Mouse (Mus musculus): ENCODE data around the gene Actr1b. TPM values are rescaled to one million over a fixed set of nuclear protein-coding genes. Genes with fewer than 3 reads are reported as not detected.
"Not testable (repeated sequence)": the region's sequence is repeated elsewhere in the genome, so short reads cannot be mapped to it uniquely, and the experiment has no call there.

The Actr1b gene
- polyA plus RNA-seq, 1 experiment = 80.7 TPM

DNA sequence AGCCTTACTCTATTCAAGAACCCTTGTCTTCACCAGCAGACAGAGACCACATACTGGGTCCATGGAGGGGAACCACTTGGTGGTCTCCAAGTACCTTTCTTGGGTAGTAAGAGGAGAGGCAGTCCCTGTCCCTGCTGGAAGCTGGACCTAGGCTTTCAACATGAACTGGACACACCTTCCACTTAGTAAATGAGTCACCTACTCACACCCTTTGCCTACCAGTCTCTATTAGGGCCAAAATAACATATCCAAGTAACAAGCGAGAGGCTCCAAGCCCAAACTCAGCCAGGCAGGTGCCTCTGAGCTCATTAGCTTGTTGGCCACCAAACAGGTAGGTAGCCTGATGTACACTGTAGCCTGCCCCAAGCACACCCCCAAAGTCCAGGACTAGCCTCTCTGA is 5.6 kb downstream of the Actr1b start:
- DNase-seq (ENCODE audit: low read depth, low spot score) = no peak
- 29% methylated on average over 1 of the region's 1 CpGs for WGBS

DNA sequence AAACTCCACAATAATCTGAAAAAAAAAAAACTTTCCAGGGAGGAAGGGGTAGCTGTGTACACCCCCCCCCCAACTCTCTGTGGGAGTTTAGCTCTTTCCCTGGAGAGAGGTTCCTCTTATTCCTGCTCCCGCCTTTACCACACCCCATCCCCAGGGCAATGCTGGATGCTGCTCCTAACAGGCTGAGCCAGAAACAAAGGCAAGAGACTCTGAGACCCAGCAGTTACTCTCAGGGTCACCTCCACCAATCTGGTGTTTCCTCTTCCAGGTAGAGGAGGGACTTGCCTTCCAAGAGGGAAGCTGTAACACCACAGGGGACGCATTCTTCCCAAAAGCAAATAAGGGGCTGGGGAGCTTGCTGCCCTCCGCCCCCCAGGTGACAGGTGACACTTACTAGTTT is 6.4 kb downstream of the Actr1b start:
- WGBS = 65% methylated on average over 3 of the region's 3 CpGs
- DNase-seq (ENCODE audit: low read depth, low spot score) = no peak

DNA sequence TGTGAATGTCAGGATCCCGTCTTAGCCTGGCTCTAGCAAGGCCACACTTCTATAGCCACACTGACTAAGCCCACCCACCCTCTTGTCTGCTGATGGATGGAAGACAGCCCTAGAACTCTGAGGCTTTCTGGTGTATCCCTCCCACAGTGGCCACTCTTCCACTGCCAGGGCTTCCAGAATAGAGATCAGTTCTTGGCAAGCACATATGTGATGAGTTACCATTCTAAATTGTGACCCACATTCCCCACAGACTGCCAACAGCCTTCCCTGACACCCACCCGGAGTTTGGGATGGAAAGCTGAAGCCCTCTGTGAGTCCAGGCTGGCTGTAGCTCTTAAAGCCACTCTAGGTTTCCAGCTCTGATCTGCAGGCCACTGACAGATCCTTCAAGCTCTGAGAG is 7.1 kb downstream of the Actr1b start:
- DNase-seq (ENCODE audit: low read depth, low spot score) = no peak
- 84% methylated on average over 2 of the region's 2 CpGs for WGBS

DNA sequence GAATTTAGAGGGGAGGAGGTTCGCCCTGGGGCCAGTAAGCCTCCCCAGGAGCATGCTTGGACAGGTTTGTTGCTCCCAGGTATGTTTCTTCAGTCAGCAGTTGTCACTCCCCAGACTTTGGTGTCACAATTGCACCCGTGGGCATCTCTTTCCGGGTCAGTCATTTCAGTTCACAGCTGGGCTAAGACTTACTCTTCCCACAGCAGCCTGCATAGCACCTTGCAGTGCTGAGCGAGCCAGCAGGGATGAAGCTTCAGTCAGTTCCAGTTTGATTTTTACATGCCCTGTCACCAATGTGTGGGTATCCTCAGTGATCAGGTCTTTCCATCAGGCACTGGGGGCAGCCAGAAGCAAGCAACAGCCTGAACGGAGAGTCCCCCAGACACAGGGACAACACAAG is 17.2 kb downstream of the Actr1b start:
- 75% methylated on average over 5 of the region's 5 CpGs for WGBS
- DNase-seq (ENCODE audit: low read depth, low spot score) = no peak

DNA sequence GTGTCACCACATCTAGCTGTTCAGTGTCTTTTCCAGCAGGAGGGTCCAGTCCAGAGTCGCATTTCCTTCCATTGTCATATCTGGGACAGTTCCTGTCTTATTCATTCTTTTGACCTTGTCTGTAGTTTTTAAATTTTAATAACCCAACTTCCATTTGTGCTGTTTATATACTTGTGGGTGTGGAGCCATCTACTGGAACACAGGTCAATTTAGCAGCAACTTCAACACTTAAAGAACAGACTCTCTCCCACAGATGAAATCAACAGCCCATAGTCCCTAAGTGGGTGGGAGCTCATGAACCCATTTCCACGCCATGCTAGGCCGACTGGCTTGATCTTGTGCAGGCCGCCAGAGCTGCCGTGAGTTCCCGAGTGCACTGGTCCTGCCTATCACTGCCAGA is 17.8 kb downstream of the Actr1b start:
- DNase-seq (ENCODE audit: low read depth, low spot score) = no peak
- 49% methylated on average over 6 of the region's 6 CpGs for WGBS

DNA sequence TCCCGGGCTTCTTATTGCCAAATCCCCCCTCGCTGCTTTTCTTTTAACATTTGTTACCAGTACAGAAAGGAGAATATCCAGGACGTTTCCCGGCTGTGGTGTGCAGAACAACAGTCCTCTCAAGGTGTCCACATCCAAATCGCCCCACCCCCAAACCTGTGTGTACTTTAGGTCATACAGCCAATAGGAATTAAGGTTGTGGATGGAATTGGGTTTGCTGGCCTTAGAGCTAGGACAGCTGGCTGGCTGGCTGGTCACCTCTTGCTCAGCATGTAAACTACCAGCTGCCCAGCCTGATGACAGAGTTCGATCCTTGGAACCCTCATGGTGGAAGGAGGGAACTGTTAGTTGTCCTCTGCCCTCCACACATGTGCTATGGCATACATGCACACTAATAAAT is 19.4 kb downstream of the Actr1b start:
- peak; percentile 45 for DNase-seq (ENCODE audit: low read depth, low spot score)
- WGBS = 51% methylated on average over 6 of the region's 6 CpGs

DNA sequence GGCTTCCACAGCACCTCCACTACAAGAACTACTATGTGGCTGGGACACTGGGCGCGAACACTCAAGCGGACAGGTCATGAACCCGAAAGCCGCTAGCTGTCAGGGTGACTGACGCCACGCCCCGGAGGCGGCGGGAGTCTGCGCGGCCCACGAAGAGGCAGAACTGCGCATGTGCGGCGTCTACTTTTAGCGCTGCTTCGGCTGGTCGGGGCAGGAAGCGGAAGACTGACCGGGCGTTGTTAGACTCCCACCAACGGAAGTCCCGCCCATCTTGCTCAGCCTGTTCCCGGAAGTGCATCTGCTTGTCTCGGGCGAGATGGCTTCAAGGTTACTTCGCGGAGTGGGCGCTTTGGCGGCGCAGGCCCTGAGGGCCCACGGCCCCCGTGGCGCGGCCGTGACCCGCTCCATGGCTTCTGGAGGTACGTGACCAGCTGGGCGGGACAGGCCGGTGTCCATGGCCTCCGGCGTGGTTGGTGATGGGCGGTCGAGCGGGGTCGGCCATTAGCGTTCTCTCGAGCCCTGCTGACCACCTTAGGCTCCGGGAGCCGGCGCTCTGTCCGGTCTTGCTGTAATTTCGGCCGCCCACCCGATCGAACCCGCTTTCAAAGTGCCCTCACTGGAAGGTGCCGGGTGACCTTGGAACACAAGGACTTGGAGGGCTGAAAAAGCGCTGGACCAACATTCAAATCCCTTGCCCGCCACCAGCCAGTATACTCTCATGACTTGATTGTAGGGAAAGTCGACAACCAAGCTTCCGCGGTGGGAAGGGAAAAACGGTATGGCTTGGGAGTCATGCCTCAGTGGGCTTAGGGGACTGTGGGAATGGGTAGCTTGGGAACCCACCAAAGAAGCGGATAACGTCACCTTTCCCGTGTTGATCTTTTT is 22.7 kb downstream of the Actr1b start, which contains the start of gene Cox5b:
Gene Cox5b, plus strand, starts transcription at position 179 of the 885 bp plus-strand sequence.
- WGBS = under 1% methylated on average over 68 of the region's 68 CpGs
- DNase-seq (ENCODE audit: low read depth, low spot score) = peak; percentile 97

DNA sequence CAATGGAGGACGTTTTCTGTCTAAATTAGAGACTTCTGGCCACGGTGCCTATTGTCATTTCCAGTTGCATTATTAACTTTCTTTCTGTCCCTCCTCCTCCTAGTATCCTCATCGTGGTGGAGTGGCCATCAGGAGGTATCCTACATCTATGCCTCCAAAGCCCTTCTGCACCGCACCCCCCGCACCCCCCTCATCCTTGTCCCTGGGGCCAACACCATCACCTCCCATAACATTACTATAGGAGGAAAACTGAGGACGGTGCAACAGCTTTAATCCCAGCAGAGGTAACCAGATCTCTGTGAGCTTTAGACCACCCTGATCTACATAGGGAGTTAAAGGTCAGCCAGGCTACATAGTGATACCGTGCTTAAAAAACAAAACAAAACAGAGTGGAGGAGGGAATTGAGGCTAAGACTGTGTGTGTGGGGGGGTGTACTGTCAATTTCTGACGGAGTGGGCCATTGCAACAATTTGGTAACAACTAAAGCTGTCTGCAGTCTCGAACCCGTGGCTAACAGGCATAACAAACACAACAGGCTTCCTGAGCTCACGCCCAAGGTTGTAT is 23.5 kb downstream of the Actr1b start:
- no peak for DNase-seq (ENCODE audit: low read depth, low spot score)
- WGBS = 59% methylated on average over 11 of the region's 11 CpGs

DNA sequence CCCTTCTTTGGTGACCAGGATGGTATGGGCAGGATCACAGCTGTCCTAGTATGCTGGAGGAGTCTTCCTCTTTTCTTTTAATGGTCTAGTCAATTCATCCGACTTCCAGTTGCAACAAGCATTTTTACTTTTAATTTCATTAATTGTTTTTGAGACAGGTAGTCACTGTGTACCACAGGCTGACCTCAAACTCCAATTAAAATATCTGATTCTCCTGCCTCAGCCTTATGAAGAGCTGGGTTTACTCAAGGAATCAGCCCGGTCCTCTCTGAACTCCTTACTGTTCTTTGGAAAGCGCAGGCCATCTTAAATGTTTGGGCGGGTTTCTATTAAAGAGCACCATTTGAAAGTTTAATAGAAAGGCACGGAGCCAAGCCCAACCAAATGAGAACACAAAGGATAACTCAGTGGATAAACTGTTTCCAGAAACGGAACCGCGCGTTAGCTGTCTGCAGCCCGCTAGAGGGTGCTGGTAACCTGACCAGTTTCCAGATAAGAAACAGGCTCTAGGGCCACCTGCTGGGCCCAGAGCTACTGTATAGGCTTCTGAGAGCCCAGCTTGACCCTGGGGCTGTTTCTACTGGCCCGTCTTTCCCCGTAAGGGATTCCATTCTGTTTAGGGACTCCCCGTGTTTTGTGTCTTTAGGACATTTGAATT is 30.3 kb downstream of the Actr1b start:
- 5% methylated on average over 13 of the region's 13 CpGs for WGBS
- peak; percentile 57 for DNase-seq (ENCODE audit: low read depth, low spot score)

DNA sequence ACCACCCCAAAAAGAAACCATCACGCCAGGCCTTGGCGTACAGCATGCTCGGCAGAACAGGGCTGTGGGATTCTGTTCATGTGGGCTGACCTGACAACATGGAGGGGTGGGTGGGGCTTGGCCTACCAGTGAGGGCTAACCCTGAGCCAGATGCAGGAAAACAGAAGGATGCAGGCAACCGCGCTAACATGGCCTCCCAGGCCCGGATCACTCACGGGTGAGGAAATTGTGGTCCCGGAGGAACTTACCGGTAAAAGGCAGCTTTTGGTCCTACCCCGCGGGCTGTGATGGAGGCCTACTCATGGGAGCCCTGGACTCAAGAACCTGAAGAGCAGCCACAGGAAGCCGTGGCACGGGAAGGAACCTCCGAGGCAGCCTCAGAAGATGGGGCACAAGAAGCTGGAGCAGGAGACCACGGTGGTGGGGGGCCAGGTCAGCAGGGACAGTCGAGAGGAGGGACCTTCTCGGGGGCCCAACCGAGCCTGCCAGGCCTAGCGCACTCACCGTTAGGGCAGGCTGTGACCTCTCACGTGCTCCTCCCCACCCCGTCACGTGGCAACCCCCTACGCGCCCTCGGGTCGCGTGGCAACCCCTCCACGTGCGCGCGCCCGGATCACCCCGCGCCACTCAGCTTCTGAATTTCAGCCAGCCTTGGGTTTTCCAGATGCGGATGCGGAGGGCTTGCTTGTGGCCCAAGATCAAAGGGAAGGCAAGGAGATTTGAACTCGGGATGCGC is 31.4 kb downstream of the Actr1b start, which contains the start of gene Fam178b:
Gene Fam178b, minus strand, starts transcription at position 564 of the 736 bp plus-strand sequence.
- 95% methylated on average over 39 of the region's 39 CpGs for WGBS
- DNase-seq (ENCODE audit: low read depth, low spot score) = no peak

DNA sequence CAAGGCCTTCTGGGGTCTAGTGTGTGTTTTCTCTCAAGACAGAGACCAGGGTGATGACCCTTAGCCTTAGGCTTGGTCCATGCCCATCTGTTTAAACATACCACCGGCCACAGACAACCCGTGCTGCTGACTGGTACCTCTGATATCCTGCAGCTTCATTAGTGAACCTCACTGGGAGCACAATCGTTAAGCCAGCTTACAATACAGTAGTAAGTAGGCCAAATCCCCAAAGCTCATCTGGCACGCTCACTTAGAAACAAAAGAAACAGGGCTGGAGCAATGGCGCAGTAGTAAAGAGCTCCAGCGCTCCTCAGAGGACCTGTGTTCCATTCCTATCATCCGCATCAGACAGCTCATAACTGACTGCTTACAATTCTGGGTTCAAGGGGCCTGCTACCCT is 33.3 kb downstream of the Actr1b start:
- WGBS = 77% methylated on average over 7 of the region's 7 CpGs
- no peak for DNase-seq (ENCODE audit: low read depth, low spot score)

DNA sequence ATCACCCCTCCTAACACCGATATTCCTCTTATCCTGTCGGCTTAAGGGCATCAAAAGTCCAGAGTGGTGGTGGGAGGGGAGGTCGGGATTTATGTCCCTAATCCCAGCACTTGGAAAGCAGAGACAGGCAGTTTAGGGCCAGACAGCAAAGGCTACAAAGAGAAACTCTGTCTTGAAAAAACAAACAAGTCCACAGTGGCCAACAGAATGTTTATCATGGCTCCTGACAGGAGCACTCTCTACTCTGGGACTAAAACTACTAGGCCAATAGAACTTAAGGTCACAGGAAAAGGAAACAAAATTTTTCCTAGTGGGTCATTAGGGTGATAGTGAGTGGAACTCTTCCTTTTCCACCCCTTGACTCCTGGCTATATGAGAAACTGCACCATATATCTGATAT is 39.3 kb downstream of the Actr1b start:
- WGBS = 34% methylated on average over 3 of the region's 3 CpGs
- no peak for DNase-seq (ENCODE audit: low read depth, low spot score)

DNA sequence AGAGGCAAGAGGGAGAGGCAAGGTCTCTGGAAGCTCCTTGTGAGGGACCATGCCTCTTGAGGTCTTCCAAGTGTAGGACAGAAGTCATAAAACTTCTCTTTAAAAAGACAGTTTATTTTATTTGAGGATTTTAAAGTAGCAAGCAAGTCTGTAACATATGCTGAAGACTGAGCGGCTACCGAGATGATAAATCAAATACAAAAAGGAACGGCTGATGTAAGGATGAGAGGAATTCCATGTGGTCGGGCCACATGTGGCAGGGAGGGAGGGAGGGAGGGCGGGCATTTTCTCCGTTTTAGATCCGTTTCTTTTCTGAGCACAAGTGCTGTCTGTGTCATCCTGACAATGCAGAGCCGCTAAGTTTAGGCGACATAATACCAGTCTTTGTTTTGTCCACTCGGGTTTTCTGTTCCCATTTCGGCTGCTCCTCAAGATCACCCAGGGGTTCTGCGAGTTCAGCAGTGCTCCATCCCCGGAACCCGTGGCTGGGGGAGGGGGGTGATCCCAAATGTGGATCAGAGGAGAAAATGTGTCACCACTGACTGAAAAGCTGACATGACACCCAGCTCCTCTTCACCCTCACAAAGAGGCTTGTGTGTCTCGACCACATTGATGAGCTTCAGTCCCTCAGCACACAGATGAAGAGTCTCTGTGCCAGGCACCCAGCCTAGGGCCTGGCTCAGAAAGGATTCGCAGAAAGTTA is 41.4 kb downstream of the Actr1b start:
- no peak for DNase-seq (ENCODE audit: low read depth, low spot score)
- 53% methylated on average over 16 of the region's 16 CpGs for WGBS

DNA sequence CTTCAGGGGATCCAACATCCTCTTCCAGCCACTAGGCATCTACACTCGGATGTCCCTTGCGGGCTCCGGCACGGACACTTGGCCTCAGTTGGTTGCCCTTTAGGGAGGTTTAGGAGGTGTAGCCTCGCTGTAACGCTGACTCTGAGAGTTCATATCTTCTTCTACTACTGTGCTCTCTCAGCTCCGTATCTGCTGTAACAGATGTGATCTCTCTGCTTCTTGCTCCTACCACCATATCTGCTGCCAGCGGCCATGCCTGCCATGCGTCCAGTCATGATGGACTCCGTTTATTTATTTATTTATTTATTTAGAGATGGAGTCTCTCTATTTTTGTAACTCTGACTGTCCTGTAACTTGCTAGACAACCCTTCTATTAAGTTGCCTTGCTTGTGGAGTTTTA is 43.0 kb downstream of the Actr1b start:
- 90% methylated on average over 10 of the region's 10 CpGs for WGBS
- DNase-seq (ENCODE audit: low read depth, low spot score) = no peak

DNA sequence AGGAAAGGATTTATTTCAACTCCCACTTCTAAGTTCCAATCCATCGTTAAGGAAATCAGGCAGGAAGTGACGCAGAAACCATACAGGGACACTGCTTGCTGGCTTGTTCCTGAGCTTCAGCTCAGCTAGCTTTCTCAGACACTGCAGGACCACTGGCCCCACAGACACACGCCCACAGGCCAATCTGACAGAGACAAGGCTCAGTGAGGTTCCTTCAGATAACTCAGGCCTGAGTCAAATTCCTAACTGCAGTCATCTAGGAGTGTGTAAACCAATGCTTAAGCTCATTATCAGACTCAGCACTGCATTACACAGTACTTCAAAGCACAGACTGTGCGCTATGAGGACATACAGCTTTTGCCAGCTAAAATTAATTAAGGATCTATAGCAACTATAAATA is 44.0 kb downstream of the Actr1b start:
- WGBS = 83% methylated on average over 4 of the region's 4 CpGs
- DNase-seq (ENCODE audit: low read depth, low spot score) = no peak

DNA sequence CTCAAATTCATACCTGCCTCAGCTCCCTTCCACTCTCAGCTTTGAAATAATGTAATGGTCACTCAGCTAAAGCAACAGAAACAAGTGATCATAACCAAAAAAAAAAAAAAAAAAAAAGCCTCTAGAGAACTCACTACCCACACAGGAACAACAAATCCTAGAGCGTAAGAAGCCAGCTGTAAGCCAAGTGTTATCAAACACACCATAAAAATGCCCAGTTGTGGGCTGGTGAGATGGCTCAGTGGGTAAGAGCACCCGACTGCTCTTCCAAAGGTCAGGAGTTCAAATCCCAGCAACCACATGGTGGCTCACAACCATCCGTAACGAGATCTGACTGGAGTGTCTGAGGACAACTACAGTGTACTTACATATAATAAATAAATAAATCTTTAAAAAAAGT is 46.2 kb downstream of the Actr1b start:
- DNase-seq (ENCODE audit: low read depth, low spot score) = not testable (repeated sequence)
- 51% methylated on average over 4 of the region's 4 CpGs for WGBS

DNA sequence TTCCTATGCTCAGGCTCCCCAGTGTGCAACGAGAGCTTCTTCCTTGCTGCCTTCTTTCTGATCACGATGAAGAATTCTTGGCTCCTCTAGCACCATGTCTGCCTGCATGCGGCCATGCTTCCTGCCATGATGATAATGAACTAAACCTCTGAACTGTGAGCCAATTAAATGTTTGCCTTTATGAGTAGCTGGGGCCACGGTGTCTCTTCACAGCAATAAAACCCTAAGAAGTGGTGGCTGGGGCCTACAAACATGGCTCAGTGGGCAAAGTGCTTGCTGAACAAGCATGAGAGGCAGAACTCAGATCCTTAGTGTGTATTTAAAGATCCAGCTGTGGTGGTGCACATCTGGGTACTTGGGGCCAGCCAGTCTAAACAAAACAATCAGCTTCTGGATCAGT is 48.3 kb downstream of the Actr1b start:
- WGBS = 52% methylated on average over 4 of the region's 4 CpGs
- no peak for DNase-seq (ENCODE audit: low read depth, low spot score)

DNA sequence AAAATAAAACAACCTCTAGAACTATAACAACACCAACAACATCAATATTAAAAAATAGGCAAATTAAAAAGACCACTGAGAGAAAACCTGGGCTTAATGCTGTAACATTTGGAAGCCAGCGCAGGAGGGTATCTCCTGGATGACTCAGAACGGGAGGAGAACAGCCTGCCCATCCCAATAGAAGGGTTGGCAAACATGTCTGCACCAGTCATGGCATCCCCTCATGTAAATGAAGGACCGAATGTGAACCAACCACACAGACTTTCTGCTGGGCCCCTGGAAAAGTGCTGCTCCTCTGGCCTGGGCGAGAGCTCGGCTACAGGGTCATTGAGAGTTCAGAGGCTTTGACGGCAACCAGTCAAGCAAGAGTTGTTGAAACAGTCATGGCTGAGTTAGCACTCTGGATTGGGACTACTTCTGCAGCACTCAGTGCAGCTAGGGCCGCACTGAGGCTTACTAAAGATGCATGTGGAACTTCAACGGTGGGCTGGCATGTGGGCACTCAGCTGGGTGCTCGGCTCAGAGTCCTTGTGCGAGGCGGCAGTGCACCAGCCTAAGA is 49.0 kb downstream of the Actr1b start:
- DNase-seq (ENCODE audit: low read depth, low spot score) = no peak
- 86% methylated on average over 11 of the region's 11 CpGs for WGBS

DNA sequence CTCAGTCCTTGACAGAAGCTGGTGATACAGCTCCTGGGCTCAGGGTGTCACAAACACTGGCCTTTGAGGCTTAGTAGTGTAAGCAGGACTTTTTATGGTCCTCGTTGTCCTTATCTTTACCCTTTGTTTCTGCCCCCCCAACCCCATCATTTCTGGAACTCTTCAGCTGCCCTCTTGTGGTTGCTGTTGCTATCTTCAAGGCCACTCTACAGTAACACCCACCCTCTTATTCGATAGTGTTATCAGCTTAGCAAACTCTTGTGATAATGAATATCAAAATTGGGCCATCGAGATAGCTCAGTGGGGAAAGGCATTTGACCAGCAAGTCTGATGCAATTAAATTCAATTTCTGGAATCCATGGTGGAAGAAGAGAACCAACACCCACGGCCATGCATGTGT is 49.8 kb downstream of the Actr1b start:
- DNase-seq (ENCODE audit: low read depth, low spot score) = no peak
- WGBS = 36% methylated on average over 4 of the region's 4 CpGs

Measured in large intestine, adult 2 months (tissue).